Mouse (Mus musculus): ENCODE data around the gene Tor1aip2. TPM values are rescaled to one million over a fixed set of nuclear protein-coding genes. Genes with fewer than 3 reads are reported as not detected.
A peak's percentile ranks its signal among the peaks of the same experiment; 100 is the strongest.

Gene Tor1aip2
- polyA plus RNA-seq, 1 experiment from 2014 or later: 94.6 TPM

GRCm38 (mm10) chr1:156046688-156047087 is 11.5 kb downstream of the Tor1aip2 start:
- Histone ChIP-seq H3K4me3 (no peak overlapping the region), H3K36me3 (peaks cover 83% of the 10 kb centered on the region), H3K4me1 (replicated peaks) (peaks cover 15% of the 10 kb centered on the region), H3K27me3 (ENCODE audit: insufficient read depth, poor library complexity, severe bottlenecking) (no peaks in the 10 kb centered on the region), H3K27ac (no peak overlapping the region), H3K9me3 (no peaks in the 10 kb centered on the region)
- DNase-seq (ENCODE audit: low spot score): no peak
- 90% methylated on average over 3 of the region's 3 CpGs for WGBS

- WGBS: 87% methylated on average over 2 of the region's 2 CpGs
- Histone ChIP-seq H3K36me3 (peaks cover 58% of the 10 kb centered on the region), H3K4me1 (replicated peaks) (no peaks in the 10 kb centered on the region), H3K9me3 (no peaks in the 10 kb centered on the region), H3K27ac (no peak overlapping the region), H3K4me3 (no peak overlapping the region), H3K27me3 (ENCODE audit: insufficient read depth, poor library complexity, severe bottlenecking) (no peaks in the 10 kb centered on the region)
- DNase-seq (ENCODE audit: low spot score): no peak
Measured at GRCm38 (mm10) chr1:156058207-156058606, 23.0 kb downstream of the Tor1aip2 start.

GRCm38 (mm10) chr1:156062193-156062592 is 27.0 kb downstream of the Tor1aip2 start:
- Histone ChIP-seq H3K27me3 (ENCODE audit: insufficient read depth, poor library complexity, severe bottlenecking) (no peaks in the 10 kb centered on the region), H3K4me1 (replicated peaks) (no peaks in the 10 kb centered on the region), H3K27ac (no peak overlapping the region), H3K4me3 (no peak overlapping the region), H3K9me3 (no peaks in the 10 kb centered on the region), H3K36me3 (peaks cover 71% of the 10 kb centered on the region)
- WGBS: 95% methylated on average over 4 of the region's 4 CpGs
- DNase-seq (ENCODE audit: low spot score): no peak

GRCm38 (mm10) chr1:156066133-156066532 is 30.9 kb downstream of the Tor1aip2 start:
- Histone ChIP-seq H3K9me3 (no peaks in the 10 kb centered on the region), H3K36me3 (peaks cover 61% of the 10 kb centered on the region), H3K27me3 (ENCODE audit: insufficient read depth, poor library complexity, severe bottlenecking) (no peaks in the 10 kb centered on the region), H3K27ac (no peak overlapping the region), H3K4me3 (no peak overlapping the region), H3K4me1 (replicated peaks) (no peaks in the 10 kb centered on the region)
- 64% methylated on average over 3 of the region's 3 CpGs for WGBS
- DNase-seq (ENCODE audit: low spot score): no peak

GRCm38 (mm10) chr1:156070106-156070505 is 34.9 kb downstream of the Tor1aip2 start:
- Histone ChIP-seq H3K27ac (no peak overlapping the region), H3K36me3 (peaks cover 23% of the 10 kb centered on the region), H3K27me3 (ENCODE audit: insufficient read depth, poor library complexity, severe bottlenecking) (no peaks in the 10 kb centered on the region), H3K9me3 (no peaks in the 10 kb centered on the region), H3K4me1 (replicated peaks) (peaks cover 19% of the 10 kb centered on the region), H3K4me3 (no peak overlapping the region)
- 90% methylated on average over 14 of the region's 14 CpGs for WGBS
- DNase-seq (ENCODE audit: low spot score): no peak

- 55% methylated on average over 15 of the region's 15 CpGs for WGBS
- no peak for DNase-seq (ENCODE audit: low spot score)
Measured at GRCm38 (mm10) chr1:156073169-156073821, 38.1 kb downstream of the Tor1aip2 start.

GRCm38 (mm10) chr1:156074575-156074974 is 39.4 kb downstream of the Tor1aip2 start:
- peak overlapping the region; percentile 69 for H3K27ac ChIP-seq
- H3K36me3 ChIP-seq: no peaks in the 10 kb centered on the region
- H3K4me1 ChIP-seq (replicated peaks): peaks cover 36% of the 10 kb centered on the region
- peak; percentile 72 for DNase-seq (ENCODE audit: low spot score)
- H3K27me3 ChIP-seq (ENCODE audit: insufficient read depth, poor library complexity, severe bottlenecking): no peaks in the 10 kb centered on the region
- no peak overlapping the region for H3K4me3 ChIP-seq
- 49% methylated on average over 8 of the region's 8 CpGs for WGBS
- H3K9me3 ChIP-seq: no peaks in the 10 kb centered on the region

More at GRCm38 (mm10) chr1:156073169-156073821, 38.1 kb downstream of the Tor1aip2 start:
- Histone ChIP-seq H3K36me3 (peaks cover 2% of the 10 kb centered on the region; the same call in 1 of the 2 replicates), H3K9me3 (no peaks in the 10 kb centered on the region), H3K4me1 (replicated peaks) (peaks cover 32% of the 10 kb centered on the region), H3K27ac (no peak overlapping the region), H3K27me3 (ENCODE audit: insufficient read depth, poor library complexity, severe bottlenecking) (no peaks in the 10 kb centered on the region), H3K4me3 (no peak overlapping the region)

GRCm38 (mm10) chr1:156076474-156076873 is 41.3 kb downstream of the Tor1aip2 start:
- H3K4me3 ChIP-seq: no peak overlapping the region
- WGBS: 43% methylated on average over 4 of the region's 4 CpGs
- peaks cover 36% of the 10 kb centered on the region for H3K4me1 ChIP-seq (replicated peaks)
- no peak for DNase-seq (ENCODE audit: low spot score)
- H3K27me3 ChIP-seq (ENCODE audit: insufficient read depth, poor library complexity, severe bottlenecking): no peaks in the 10 kb centered on the region
- 0 out of 2 replicates have a peak overlapping the region, but pooled peaks have one; percentile 45 for H3K27ac ChIP-seq
- H3K36me3 ChIP-seq: no peaks in the 10 kb centered on the region
- no peaks in the 10 kb centered on the region for H3K9me3 ChIP-seq

- no peak overlapping the region for H3K4me3 ChIP-seq
- no peaks in the 10 kb centered on the region for H3K36me3 ChIP-seq
- H3K27me3 ChIP-seq (ENCODE audit: insufficient read depth, poor library complexity, severe bottlenecking): no peaks in the 10 kb centered on the region
- peaks cover 36% of the 10 kb centered on the region for H3K4me1 ChIP-seq (replicated peaks)
- H3K9me3 ChIP-seq: no peaks in the 10 kb centered on the region
- H3K27ac ChIP-seq: no peak overlapping the region
- 61% methylated on average over 3 of the region's 3 CpGs for WGBS
- peak; percentile 29 for DNase-seq (ENCODE audit: low spot score)
Measured at GRCm38 (mm10) chr1:156077655-156078054, 42.5 kb downstream of the Tor1aip2 start.

GRCm38 (mm10) chr1:156084603-156085002 is 49.4 kb downstream of the Tor1aip2 start:
- H3K27me3 ChIP-seq (ENCODE audit: insufficient read depth, poor library complexity, severe bottlenecking): no peaks in the 10 kb centered on the region; the same call in 1 of the 2 replicates
- DNase-seq (ENCODE audit: low spot score): no peak
- 68% methylated on average over 3 of the region's 3 CpGs for WGBS
- H3K27ac ChIP-seq: no peak overlapping the region
- no peaks in the 10 kb centered on the region for H3K9me3 ChIP-seq
- no peaks in the 10 kb centered on the region for H3K4me1 ChIP-seq (replicated peaks)
- no peak overlapping the region for H3K4me3 ChIP-seq
- H3K36me3 ChIP-seq: no peaks in the 10 kb centered on the region

- H3K27me3 ChIP-seq (ENCODE audit: insufficient read depth, poor library complexity, severe bottlenecking): no peaks in the 10 kb centered on the region; the same call in 1 of the 2 replicates
- H3K4me1 ChIP-seq (replicated peaks): peaks cover 10% of the 10 kb centered on the region
- H3K9me3 ChIP-seq: no peaks in the 10 kb centered on the region
- peak; percentile 28 for DNase-seq (ENCODE audit: low spot score)
- H3K36me3 ChIP-seq: no peaks in the 10 kb centered on the region
- 63% methylated on average over 5 of the region's 5 CpGs for WGBS
- no peak overlapping the region for H3K4me3 ChIP-seq
- H3K27ac ChIP-seq: no peak overlapping the region
Measured at GRCm38 (mm10) chr1:156085770-156086169, 50.6 kb downstream of the Tor1aip2 start.

- WGBS: 83% methylated on average over 5 of the region's 5 CpGs
- H3K27ac ChIP-seq: no peak overlapping the region
- H3K36me3 ChIP-seq: no peaks in the 10 kb centered on the region
- no peaks in the 10 kb centered on the region for H3K9me3 ChIP-seq
- H3K27me3 ChIP-seq (ENCODE audit: insufficient read depth, poor library complexity, severe bottlenecking): no peaks in the 10 kb centered on the region; the same call in 1 of the 2 replicates
- H3K4me1 ChIP-seq (replicated peaks): peaks cover 18% of the 10 kb centered on the region
- no peak for DNase-seq (ENCODE audit: low spot score)
- H3K4me3 ChIP-seq: no peak overlapping the region
Measured at GRCm38 (mm10) chr1:156087586-156087985, 52.4 kb downstream of the Tor1aip2 start.

GRCm38 (mm10) chr1:156089561-156089960 is 54.4 kb downstream of the Tor1aip2 start:
- 75% methylated on average over 8 of the region's 8 CpGs for WGBS
- H3K4me1 ChIP-seq (replicated peaks): peaks cover 18% of the 10 kb centered on the region
- DNase-seq (ENCODE audit: low spot score): no peak
- no peaks in the 10 kb centered on the region for H3K36me3 ChIP-seq
- H3K9me3 ChIP-seq: no peaks in the 10 kb centered on the region
- H3K27me3 ChIP-seq (ENCODE audit: insufficient read depth, poor library complexity, severe bottlenecking): no peaks in the 10 kb centered on the region; the same call in 1 of the 2 replicates
- H3K4me3 ChIP-seq: no peak overlapping the region
- H3K27ac ChIP-seq: peak overlapping the region; percentile 50; the same call in 1 of the 2 replicates
